15 mouse cellular contexts compared by ENCODE assay signal in the genomic region with DNA sequence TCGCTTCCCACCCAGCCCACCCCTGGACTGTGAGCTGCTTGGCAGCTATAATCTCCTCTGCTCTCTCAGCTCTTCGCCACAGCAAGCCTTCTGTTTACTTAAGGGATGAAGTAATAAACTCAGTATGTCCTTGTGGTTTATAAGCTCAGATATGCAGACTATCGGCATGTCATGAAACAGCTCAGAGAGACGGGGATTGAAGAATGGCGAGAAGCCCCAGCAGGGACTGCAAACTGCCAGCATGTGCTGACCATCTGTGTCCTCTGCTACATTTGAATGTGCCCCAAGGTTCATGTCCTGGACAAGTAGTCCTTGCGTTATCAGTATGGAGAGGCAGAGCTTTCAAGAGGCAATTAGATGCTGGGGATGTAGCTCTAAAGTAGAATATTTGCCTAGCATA. TPM values are rescaled to one million over a fixed set of nuclear protein-coding genes. Genes with fewer than 3 reads are reported as not detected.
DNase-seq lines count a peak whose midpoint lies in the region; ATAC-seq and TF ChIP-seq lines count a peak whose summit lies in the region.
"Had no signal": no experiment of that assay in that cellular context is flagged by ENCODE, and none has a peak within 500 bp of the region (broad histone marks: within the 10 kb centered on the region; RNA-seq: fewer than 3 reads in every experiment).

No protein-coding gene starts in this region.

- whole genome bisulfite sequencing in lung, postnatal 0 days = 21% methylated on average over 6 of the region's 6 CpGs
- WGBS in intestine, embryonic 14.5 days = 25% methylated on average over 6 of the region's 6 CpGs
- 23% methylated on average over 6 of the region's 6 CpGs for WGBS in stomach, postnatal 0 days

- peak; percentile 71 for ATAC-seq in lung, postnatal 0 days
- ATAC-seq in intestine, embryonic 14.5 days (replicated peaks; ENCODE audit: low FRiP score, low TSS enrichment, low read depth) = 0 out of 2 replicates have a peak, but pooled peaks have one; percentile 32
- peak; percentile 45; the same call in 1 of the 2 replicates for ATAC-seq in stomach, postnatal 0 days (ENCODE audit: low FRiP score, low TSS enrichment)
- ATAC-seq: forebrain, embryonic 16.5 days; hindbrain, postnatal 0 days had no signal

- H3K9me3 ChIP-seq in lung, postnatal 0 days (ENCODE audit: low read length) = no peaks in the 10 kb centered on the region
- no peaks in the 10 kb centered on the region for H3K9me3 ChIP-seq in intestine, embryonic 14.5 days (ENCODE audit: control insufficient read depth, low read length)
- no peaks in the 10 kb centered on the region for H3K9me3 ChIP-seq in stomach, postnatal 0 days (ENCODE audit: control insufficient read depth, low read length)
- H3K9me3 ChIP-seq: neural tube, embryonic 15.5 days had no signal

- DNase-seq in heart, adult 11 months = peak; percentile 98
- DNase-seq in heart, postnatal 36 days = no peak
- DNase-seq in lung, postnatal 0 days (ENCODE audit: low spot score) = peak; percentile 76
- no peak for DNase-seq in lung, adult 18-20 months
- no peak for DNase-seq in intestine, embryonic 14.5 days (ENCODE audit: low spot score)
- no peak for DNase-seq in stomach, postnatal 0 days (ENCODE audit: low spot score)
- DNase-seq in T-cell, adult 2 months (ENCODE audit: low spot score) = no peak
- no peak for DNase-seq in thymus, postnatal 0 days (ENCODE audit: low spot score)
- DNase-seq: cerebellum, adult 9-11 months; embryo, embryonic 11 days; kidney, postnatal 4 days; right cerebral cortex, postnatal 25 days had no signal

- H3K4me3 ChIP-seq in lung, postnatal 0 days (ENCODE audit: low read depth, low read length) = no peak overlapping the region
- H3K4me3 ChIP-seq in intestine, embryonic 14.5 days (ENCODE audit: low read depth, low read length) = no peak overlapping the region
- H3K4me3 ChIP-seq in stomach, postnatal 0 days (ENCODE audit: low read depth, low read length) = no peak overlapping the region
- H3K4me3 ChIP-seq: neural tube, embryonic 15.5 days had no signal

- no peak overlapping the region for H3K27ac ChIP-seq in lung, postnatal 0 days (ENCODE audit: low read length)
- H3K27ac ChIP-seq in intestine, embryonic 14.5 days (ENCODE audit: low read depth) = 0 out of 2 replicates have a peak overlapping the region, but pooled peaks have one; percentile 30
- peak overlapping the region; percentile 30; the same call in 1 of the 2 replicates for H3K27ac ChIP-seq in stomach, postnatal 0 days (replicated peaks)
- H3K27ac ChIP-seq: hindbrain, postnatal 0 days; neural tube, embryonic 15.5 days had no signal

- H3K27me3 ChIP-seq in lung, postnatal 0 days (replicated peaks; ENCODE audit: insufficient read depth, low read length) = no peaks in the 10 kb centered on the region
- H3K27me3 ChIP-seq in intestine, embryonic 14.5 days (replicated peaks; ENCODE audit: control insufficient read depth, insufficient read depth, low read length) = no peaks in the 10 kb centered on the region
- H3K27me3 ChIP-seq in stomach, postnatal 0 days (ENCODE audit: control insufficient read depth, insufficient read depth, low read length) = no peaks in the 10 kb centered on the region
- H3K27me3 ChIP-seq: neural tube, embryonic 15.5 days had no signal

- intact Hi-C loops in heart, postnatal 36 days (cut with DNase I) = no loop called here

- no peak overlapping the region for H3K9ac ChIP-seq in lung, postnatal 0 days (replicated peaks; ENCODE audit: low read depth)
- no peak overlapping the region for H3K9ac ChIP-seq in intestine, embryonic 14.5 days (ENCODE audit: low read length)
- no peak overlapping the region for H3K9ac ChIP-seq in stomach, postnatal 0 days (ENCODE audit: low read length)
- H3K9ac ChIP-seq: neural tube, embryonic 15.5 days had no signal

- TF ChIP-seq EP300 in lung, postnatal 0 days (IDR thresholded peaks at IDR 0.05) = no peak
- TF ChIP-seq EP300 in stomach, postnatal 0 days (optimal IDR thresholded peaks at IDR 0.05) = no peak

- H3K4me1 ChIP-seq in lung, postnatal 0 days (ENCODE audit: insufficient read depth, low read depth, low read length) = peaks cover 9% of the 10 kb centered on the region; the same call in 1 of the 2 replicates
- peaks cover 32% of the 10 kb centered on the region for H3K4me1 ChIP-seq in intestine, embryonic 14.5 days (replicated peaks; ENCODE audit: control insufficient read depth, insufficient read depth, low read length)
- no peaks in the 10 kb centered on the region; the same call in 1 of the 2 replicates for H3K4me1 ChIP-seq in stomach, postnatal 0 days (replicated peaks; ENCODE audit: control insufficient read depth, insufficient read depth)

- H3K36me3 ChIP-seq in lung, postnatal 0 days (ENCODE audit: insufficient read depth, low read length) = no peaks in the 10 kb centered on the region
- H3K36me3 ChIP-seq in intestine, embryonic 14.5 days (ENCODE audit: control insufficient read depth, insufficient read depth, low read length) = no peaks in the 10 kb centered on the region
- H3K36me3 ChIP-seq in stomach, postnatal 0 days (ENCODE audit: control insufficient read depth, insufficient read depth, low read length) = no peaks in the 10 kb centered on the region
- H3K36me3 ChIP-seq: neural tube, embryonic 15.5 days had no signal

- peak; percentile 8; the same call in 1 of the 2 replicates for TF ChIP-seq CTCF in lung, postnatal 0 days (IDR thresholded peaks at IDR 0.05)
- no peak for TF ChIP-seq CTCF in stomach, postnatal 0 days (IDR thresholded peaks at IDR 0.05; ENCODE audit: low read depth)

- H3K4me2 ChIP-seq in lung, postnatal 0 days (replicated peaks; ENCODE audit: low read depth, low read length) = no peak overlapping the region
- no peak overlapping the region for H3K4me2 ChIP-seq in intestine, embryonic 14.5 days (ENCODE audit: low read length)
- no peak overlapping the region for H3K4me2 ChIP-seq in stomach, postnatal 0 days (replicated peaks; ENCODE audit: low read depth)
- H3K4me2 ChIP-seq: neural tube, embryonic 15.5 days had no signal

RNA-seq across cellular contexts. Expression of a gene that starts 7.5 kb away (rescaled TPM):
- total RNA-seq in heart, postnatal 36 days (2021) = 10 to 100 TPM; 35.0 to 39.0 TPM
- polyA plus RNA-seq in lung, postnatal 0 days (2015; fragmentation: Nextera tagmentation; extraction: Ambion mirVana) = 19.3 and 19.5 TPM in 2 replicates
- polyA plus RNA-seq in intestine, embryonic 14.5 days (2014; fragmentation: Nextera tagmentation; extraction: Ambion mirVana) = 32.8 and 33.6 TPM in 2 replicates
- 11.3 and 11.9 TPM in 2 replicates for polyA plus RNA-seq in stomach, postnatal 0 days (2015; fragmentation: Nextera tagmentation; extraction: Ambion mirVana)
- 7.6 and 9.0 TPM in 2 replicates for polyA plus RNA-seq in thymus, postnatal 0 days (2015; fragmentation: Nextera tagmentation; extraction: Ambion mirVana)

Comparison
In these comparisons a context has a peak if more than half of its experiments do, and no peak if none do; other contexts are left out.
1. DNase-seq: peak in heart, adult 11 months (single experiment) and lung, postnatal 0 days (single experiment); none in heart, postnatal 36 days (0 of 2), lung, adult 18-20 months (0 of 2), intestine, embryonic 14.5 days (single experiment), stomach, postnatal 0 days (single experiment), T-cell, adult 2 months (single experiment) and thymus, postnatal 0 days (single experiment).
2. Peak in every context shown above with its lines, with median percentiles within 50 percentile points of each other: ATAC-seq.